Comparison of ENCODE assay signal across 8 mouse cellular contexts in the genomic region with DNA sequence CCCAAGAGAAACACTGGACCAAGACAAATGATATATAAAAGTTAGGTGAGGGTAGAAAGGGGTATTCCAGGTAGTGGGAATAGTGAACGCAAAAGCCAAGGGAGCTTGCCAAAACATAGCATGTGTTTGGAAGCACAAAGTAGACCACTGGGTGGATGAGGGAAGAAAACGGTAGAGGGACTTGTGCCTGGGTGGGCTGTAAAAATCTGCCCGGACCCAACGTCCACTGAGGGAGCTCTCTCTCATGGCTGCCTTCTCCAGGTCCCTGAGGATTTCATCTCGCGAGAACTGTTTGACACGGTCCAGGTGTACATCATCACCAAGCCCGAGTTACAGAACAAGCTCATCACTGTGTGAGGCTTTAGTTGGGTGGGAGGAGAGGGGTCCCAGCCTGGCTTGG. TPM values are rescaled to one million over a fixed set of nuclear protein-coding genes. Genes with fewer than 3 reads are reported as not detected.
A peak's percentile ranks its signal among the peaks of the same experiment; 100 is the strongest.
DNase-seq lines count a peak whose midpoint lies in the region; ATAC-seq and TF ChIP-seq lines count a peak whose summit lies in the region.

No protein-coding gene starts in this region.

- H3K27me3 ChIP-seq in embryonic facial prominence, embryonic 14.5 days (replicated peaks; ENCODE audit: control insufficient read depth, insufficient read depth, low read length): no peaks in the 10 kb centered on the region
- no peaks in the 10 kb centered on the region for H3K27me3 ChIP-seq in intestine, embryonic 15.5 days (replicated peaks)
- 0 out of 2 replicates have a peak, but pooled peaks cover 1% of the 10 kb centered on the region for H3K27me3 ChIP-seq in neural tube, embryonic 13.5 days

- H3K27ac ChIP-seq in left cerebral cortex, adult 2 months: peak overlapping the region; percentile 95; the same call in 1 of the 2 replicates
- H3K27ac ChIP-seq in embryonic facial prominence, embryonic 14.5 days (replicated peaks; ENCODE audit: low read depth, low read length): no peak overlapping the region
- no peak overlapping the region for H3K27ac ChIP-seq in intestine, embryonic 15.5 days
- H3K27ac ChIP-seq in neural tube, embryonic 13.5 days (replicated peaks): no peak overlapping the region

- DNase-seq in left cerebral cortex, adult 2 months (ENCODE audit: extremely low spot score in 1 of 2, low spot score in 2 of 2): no peak
- DNase-seq in left cerebral cortex, adult 18-20 months (ENCODE audit: low spot score in 2 of 2): no peak
- DNase-seq in embryonic facial prominence, embryonic 14.5 days (ENCODE audit: low spot score): no peak
- DNase-seq in Muller cell, postnatal 12 days (ENCODE audit: inconsistent ontology term): no peak
- no peak for DNase-seq in spleen, postnatal 4 days (ENCODE audit: low spot score in 2 of 2)

- H3K9ac ChIP-seq in embryonic facial prominence, embryonic 14.5 days (ENCODE audit: low read depth, low read length): peak overlapping the region; percentile 72
- H3K9ac ChIP-seq in intestine, embryonic 15.5 days: no peak overlapping the region
- peak overlapping the region; percentile 82 for H3K9ac ChIP-seq in neural tube, embryonic 13.5 days

- ATAC-seq in embryonic facial prominence, embryonic 14.5 days (ENCODE audit: low read depth): no peak
- ATAC-seq in intestine, embryonic 15.5 days: no peak
- ATAC-seq in neural tube, embryonic 13.5 days (ENCODE audit: low read depth): no peak
- ATAC-seq in megakaryocyte-erythroid progenitor cell, adult 5-6 weeks (replicated peaks; ENCODE audit: low FRiP score, low TSS enrichment, poor library complexity, severe bottlenecking): no peak

- peak overlapping the region; percentile 92 for H3K4me2 ChIP-seq in embryonic facial prominence, embryonic 14.5 days (ENCODE audit: low read depth, low read length)
- H3K4me2 ChIP-seq in intestine, embryonic 15.5 days (replicated peaks): peak overlapping the region; percentile 83
- H3K4me2 ChIP-seq in neural tube, embryonic 13.5 days: peak overlapping the region; percentile 91

- H3K4me1 ChIP-seq in embryonic facial prominence, embryonic 14.5 days (ENCODE audit: control insufficient read depth, insufficient read depth, low read length): peaks cover 23% of the 10 kb centered on the region
- peaks cover 28% of the 10 kb centered on the region for H3K4me1 ChIP-seq in intestine, embryonic 15.5 days (replicated peaks)
- peaks cover 59% of the 10 kb centered on the region for H3K4me1 ChIP-seq in neural tube, embryonic 13.5 days (replicated peaks)

- intact Hi-C loops in left cerebral cortex, adult 2 months (cut with DNase I): no loop called here

- peaks cover 42% of the 10 kb centered on the region for H3K36me3 ChIP-seq in embryonic facial prominence, embryonic 14.5 days (ENCODE audit: control insufficient read depth, insufficient read depth, low read length)
- peaks cover 16% of the 10 kb centered on the region; the same call in 1 of the 2 replicates for H3K36me3 ChIP-seq in intestine, embryonic 15.5 days
- H3K36me3 ChIP-seq in neural tube, embryonic 13.5 days: peaks cover 46% of the 10 kb centered on the region

- 40% methylated on average over 8 of the region's 8 CpGs for WGBS in embryonic facial prominence, embryonic 14.5 days
- 44% methylated on average over 8 of the region's 8 CpGs for WGBS in intestine, embryonic 15.5 days
- WGBS in neural tube, embryonic 13.5 days: 52% methylated on average over 8 of the region's 8 CpGs

- H3K9me3 ChIP-seq in embryonic facial prominence, embryonic 14.5 days (ENCODE audit: control insufficient read depth, low read length): no peaks in the 10 kb centered on the region
- no peaks in the 10 kb centered on the region for H3K9me3 ChIP-seq in intestine, embryonic 15.5 days
- no peaks in the 10 kb centered on the region for H3K9me3 ChIP-seq in neural tube, embryonic 13.5 days

- no peak for TF ChIP-seq CTCF in left cerebral cortex, adult 2 months (IDR thresholded peaks at IDR 0.05)

- peak overlapping the region; percentile 95 for H3K4me3 ChIP-seq in left cerebral cortex, adult 2 months
- peak overlapping the region; percentile 71 for H3K4me3 ChIP-seq in embryonic facial prominence, embryonic 14.5 days (ENCODE audit: low read depth, low read length)
- H3K4me3 ChIP-seq in intestine, embryonic 15.5 days (replicated peaks): peak overlapping the region; percentile 59
- peak overlapping the region; percentile 65 for H3K4me3 ChIP-seq in neural tube, embryonic 13.5 days

RNA-seq across cellular contexts. Expression of a gene that starts 0.7 kb away (rescaled TPM):
- total RNA-seq in left cerebral cortex, adult 2 months (2021): 10 to 100 TPM; 39.7 to 48.3 TPM
- total RNA-seq in left cerebral cortex, adult 18-20 months (2021): 10 to 100 TPM; 42.2 to 43.6 TPM
- 35.0 and 35.4 TPM in 2 replicates for polyA plus RNA-seq in embryonic facial prominence, embryonic 14.5 days (2014; fragmentation: Nextera tagmentation; extraction: Ambion mirVana)
- polyA plus RNA-seq in intestine, embryonic 15.5 days (2015; fragmentation: Nextera tagmentation; extraction: Ambion mirVana): 33.9 and 36.9 TPM in 2 replicates
- 66.7 and 73.7 TPM in 2 replicates for polyA plus RNA-seq in neural tube, embryonic 13.5 days (2015; fragmentation: Nextera tagmentation; extraction: Ambion mirVana)
- total RNA-seq in megakaryocyte-erythroid progenitor cell, adult 5-6 weeks (2014; fragmentation: Nextera tagmentation): 14.8 and 19.1 TPM in 2 replicates
- total RNA-seq in megakaryocyte-erythroid progenitor cell, adult 5-6 weeks (2017): 7.5 and 8.7 TPM in 2 replicates

RNA-seq across cellular contexts. Expression of a gene that starts 0.7 kb away (rescaled TPM):
- 10 to 100 TPM; 14.7 to 16.7 TPM for total RNA-seq in left cerebral cortex, adult 2 months (2021)
- total RNA-seq in left cerebral cortex, adult 18-20 months (2021): 10 to 100 TPM; 14.3 to 16.2 TPM
- polyA plus RNA-seq in embryonic facial prominence, embryonic 14.5 days (2014; fragmentation: Nextera tagmentation; extraction: Ambion mirVana): 24.7 and 27.0 TPM in 2 replicates
- 31.2 and 35.8 TPM in 2 replicates for polyA plus RNA-seq in intestine, embryonic 15.5 days (2015; fragmentation: Nextera tagmentation; extraction: Ambion mirVana)
- polyA plus RNA-seq in neural tube, embryonic 13.5 days (2015; fragmentation: Nextera tagmentation; extraction: Ambion mirVana): 33.0 and 40.1 TPM in 2 replicates
- total RNA-seq in megakaryocyte-erythroid progenitor cell, adult 5-6 weeks (2014; fragmentation: Nextera tagmentation): 5.3 and 16.6 TPM in 2 replicates
- total RNA-seq in megakaryocyte-erythroid progenitor cell, adult 5-6 weeks (2017): 14.5 and 15.0 TPM in 2 replicates

RNA-seq across cellular contexts. Expression of a gene that starts 4.4 kb away (rescaled TPM):
- total RNA-seq in left cerebral cortex, adult 2 months (2021): 1 to 10 TPM; 3.8 to 4.7 TPM
- total RNA-seq in left cerebral cortex, adult 18-20 months (2021): 1 to 10 TPM; 6.1 to 7.2 TPM
- polyA plus RNA-seq in embryonic facial prominence, embryonic 14.5 days (2014; fragmentation: Nextera tagmentation; extraction: Ambion mirVana): 2.8 and 8.2 TPM in 2 replicates
- 0.67 and 0.68 TPM in 2 replicates for polyA plus RNA-seq in intestine, embryonic 15.5 days (2015; fragmentation: Nextera tagmentation; extraction: Ambion mirVana)
- 1.2 and 1.3 TPM in 2 replicates for polyA plus RNA-seq in neural tube, embryonic 13.5 days (2015; fragmentation: Nextera tagmentation; extraction: Ambion mirVana)
- not detected in 2 replicates for total RNA-seq in megakaryocyte-erythroid progenitor cell, adult 5-6 weeks (2014; fragmentation: Nextera tagmentation)
- not detected in 2 replicates for total RNA-seq in megakaryocyte-erythroid progenitor cell, adult 5-6 weeks (2017)

RNA-seq across cellular contexts. Expression of a gene that starts 8.6 kb away (rescaled TPM):
- total RNA-seq in left cerebral cortex, adult 2 months (2021): 10 to 100 TPM; 19.7 to 20.5 TPM
- 10 to 100 TPM; 19.5 to 20.3 TPM for total RNA-seq in left cerebral cortex, adult 18-20 months (2021)
- polyA plus RNA-seq in embryonic facial prominence, embryonic 14.5 days (2014; fragmentation: Nextera tagmentation; extraction: Ambion mirVana): 66.5 and 66.8 TPM in 2 replicates
- polyA plus RNA-seq in intestine, embryonic 15.5 days (2015; fragmentation: Nextera tagmentation; extraction: Ambion mirVana): 51.7 and 52.7 TPM in 2 replicates
- 35.4 and 39.0 TPM in 2 replicates for polyA plus RNA-seq in neural tube, embryonic 13.5 days (2015; fragmentation: Nextera tagmentation; extraction: Ambion mirVana)
- 24.6 and 29.3 TPM in 2 replicates for total RNA-seq in megakaryocyte-erythroid progenitor cell, adult 5-6 weeks (2014; fragmentation: Nextera tagmentation)
- 32.8 and 40.3 TPM in 2 replicates for total RNA-seq in megakaryocyte-erythroid progenitor cell, adult 5-6 weeks (2017)

RNA-seq across cellular contexts. Expression of a gene that starts 9.0 kb away (rescaled TPM):
- total RNA-seq in left cerebral cortex, adult 2 months (2021): 10 to 100 TPM; 35.3 to 35.6 TPM
- total RNA-seq in left cerebral cortex, adult 18-20 months (2021): 10 to 100 TPM; 36.0 to 38.5 TPM
- polyA plus RNA-seq in embryonic facial prominence, embryonic 14.5 days (2014; fragmentation: Nextera tagmentation; extraction: Ambion mirVana): 53.1 and 56.1 TPM in 2 replicates
- 42.2 and 43.0 TPM in 2 replicates for polyA plus RNA-seq in intestine, embryonic 15.5 days (2015; fragmentation: Nextera tagmentation; extraction: Ambion mirVana)
- polyA plus RNA-seq in neural tube, embryonic 13.5 days (2015; fragmentation: Nextera tagmentation; extraction: Ambion mirVana): 43.4 and 44.4 TPM in 2 replicates
- total RNA-seq in megakaryocyte-erythroid progenitor cell, adult 5-6 weeks (2014; fragmentation: Nextera tagmentation): 15.0 and 18.4 TPM in 2 replicates
- total RNA-seq in megakaryocyte-erythroid progenitor cell, adult 5-6 weeks (2017): 13.3 and 15.7 TPM in 2 replicates

Comparison
In these comparisons a context has a peak if more than half of its experiments do, and no peak if none do; other contexts are left out.
1. RNA of a gene that starts 4.4 kb away (total RNA-seq): 6.1 to 7.2 TPM in left cerebral cortex, adult 18-20 months and 3.8 to 4.7 TPM in left cerebral cortex, adult 2 months; not detected in megakaryocyte-erythroid progenitor cell, adult 5-6 weeks; every median in the first group is over 4 times any median in the second.
2. Peak in every context shown above with its lines, with median percentiles within 50 percentile points of each other: H3K4me3 ChIP-seq and H3K4me2 ChIP-seq.